Mouse (Mus musculus) embryo, embryonic 9.5 days (tissue): ENCODE results near the gene Clec4d.

Experiments
- DNase-seq: peaks from one replicate; pipeline ENCODE4 v3.0.0-alpha.2; 2017; ENCODE audit errors: extremely low spot score

The Clec4d gene

DNA sequence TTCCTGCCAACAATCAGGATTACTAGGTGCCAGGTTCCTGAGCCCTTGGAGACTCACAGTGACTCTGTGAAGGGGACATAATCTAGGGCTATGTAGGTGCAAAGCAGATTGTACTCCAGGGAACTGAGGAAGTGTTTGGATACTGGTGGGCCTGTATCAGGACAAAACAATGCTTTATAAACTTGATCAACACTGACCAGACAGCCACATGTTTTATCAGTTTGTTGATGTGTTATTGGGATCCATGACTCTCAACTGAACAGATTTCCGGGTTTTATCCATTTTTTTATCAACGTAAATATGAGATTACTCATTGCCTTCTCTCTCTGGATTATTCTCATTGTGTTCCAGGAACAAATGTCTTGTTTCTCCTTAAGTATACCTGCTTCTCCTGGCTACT, 46.1 kb downstream of the Clec4d start, which contains the start of gene Vmn2r19:
TSS of gene Vmn2r19 (plus strand) at position 301 of the 400 bp plus-strand sequence.
- no peak for DNase-seq
